ENCODE assay signal across 27 mouse cellular contexts in the genomic region with DNA sequence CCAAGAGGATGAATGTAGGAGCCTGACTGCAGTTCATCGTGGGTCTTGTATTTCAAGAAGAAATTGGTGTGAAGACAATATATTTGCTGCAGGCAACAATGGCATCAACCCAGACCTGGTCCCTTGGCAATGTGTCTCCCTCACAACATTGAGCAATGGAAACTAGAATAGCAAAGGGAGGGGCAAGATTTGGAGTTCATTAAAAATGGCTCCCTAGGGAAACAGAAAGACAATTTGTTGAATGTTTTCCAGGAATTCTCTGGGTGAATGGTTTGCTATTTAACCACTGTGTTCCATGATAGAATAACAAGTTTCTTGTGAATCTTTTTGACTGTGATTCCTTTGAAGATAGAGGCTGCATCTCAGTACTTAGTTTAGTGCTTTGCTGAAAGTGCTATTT. TPM values are rescaled to one million over a fixed set of nuclear protein-coding genes. Genes with fewer than 3 reads are reported as not detected.
"Had no signal": no experiment of that assay in that cellular context is flagged by ENCODE, and none has a peak within 500 bp of the region (broad histone marks: within the 10 kb centered on the region; RNA-seq: fewer than 3 reads in every experiment).

Gene Olfr98 (minus strand): TSS at position 124 of the 400 bp plus-strand sequence.

- H3K27me3 ChIP-seq: midbrain, embryonic 12.5 days; neural tube, embryonic 13.5 days; neural tube, embryonic 15.5 days; stomach, embryonic 15.5 days had no signal

- H3K4me3 ChIP-seq: midbrain, embryonic 10.5 days; midbrain, embryonic 12.5 days; myocyte; neural tube, embryonic 13.5 days; neural tube, embryonic 15.5 days; stomach, embryonic 15.5 days had no signal

- H3K27ac ChIP-seq: midbrain, embryonic 10.5 days; midbrain, embryonic 12.5 days; neural tube, embryonic 13.5 days; neural tube, embryonic 15.5 days; stomach, embryonic 15.5 days; stomach, postnatal 0 days had no signal

- H3K4me2 ChIP-seq: lung, embryonic 14.5 days; midbrain, embryonic 12.5 days; neural tube, embryonic 13.5 days; neural tube, embryonic 15.5 days; stomach, embryonic 15.5 days had no signal

- H3K9ac ChIP-seq: lung, embryonic 14.5 days; midbrain, embryonic 12.5 days; neural tube, embryonic 13.5 days; neural tube, embryonic 15.5 days; stomach, embryonic 15.5 days had no signal

- H3K4me1 ChIP-seq: midbrain, embryonic 10.5 days; midbrain, embryonic 12.5 days; neural tube, embryonic 13.5 days; neural tube, embryonic 15.5 days; stomach, embryonic 15.5 days had no signal

- H3K36me3 ChIP-seq: midbrain, embryonic 10.5 days; midbrain, embryonic 12.5 days; neural tube, embryonic 13.5 days; neural tube, embryonic 15.5 days; stomach, embryonic 15.5 days had no signal

- DNase-seq: lung, adult 18-20 months; lung, embryonic 14.5 days; lung, postnatal 10 days; lung, postnatal 4 days; midbrain, embryonic 14.5 days; retina, postnatal 1 day; right cerebral cortex, adult 18-20 months; right cerebral cortex, postnatal 25 days; right cerebral cortex, postnatal 4 days; thymus, adult 2 months; thymus, postnatal 25 days; thymus, postnatal 4 days had no signal

- H3K9me3 ChIP-seq: midbrain, embryonic 10.5 days; midbrain, embryonic 12.5 days; neural tube, embryonic 13.5 days; neural tube, embryonic 15.5 days; stomach, embryonic 15.5 days had no signal

- ATAC-seq: midbrain, embryonic 16.5 days had no signal

RNA-seq across cellular contexts. Expression of gene Olfr98, which starts in this region (rescaled TPM):
- total RNA-seq: megakaryocyte, adult 5-6 weeks; megakaryocyte-erythroid progenitor cell, adult 5-6 weeks had no signal
- polyA plus RNA-seq: lung, embryonic 14.5 days; lung, embryonic 16.5 days; midbrain, embryonic 10.5 days; midbrain, embryonic 12.5 days; midbrain, embryonic 14.5 days; midbrain, embryonic 16.5 days; myocyte; neural tube, embryonic 11.5 days; neural tube, embryonic 13.5 days; neural tube, embryonic 15.5 days; spleen, adult 2 months; stomach, embryonic 15.5 days; stomach, postnatal 0 days; testis, adult 2 months; thymus, adult 2 months; urinary bladder, adult 2 months had no signal
